Mouse (Mus musculus) thymus, adult 2 months (tissue): Measurements from ENCODE around the gene Rnf157.

Experiments
- CTCF ChIP-seq: fragments of 200-500 bp; IDR thresholded peaks from 2 replicates; pipeline ENCODE4 v1.5.1; 2012; ENCODE audit warnings: mild to moderate bottlenecking, control low read depth, low read length, moderate library complexity, borderline replicate concordance; ENCODE audit not compliant: control insufficient read depth, poor library complexity, insufficient read depth; ENCODE audit errors: extremely low read depth
- POLR2A ChIP-seq: fragments of 200-500 bp; IDR thresholded peaks from 2 replicates; pipeline ENCODE4 v1.6.1; 2012; ENCODE audit warnings: mild to moderate bottlenecking, low read length, control low read depth, moderate library complexity; ENCODE audit not compliant: control insufficient read depth, poor library complexity, insufficient read depth; ENCODE audit errors: extremely low read depth

GRCm38 (mm10) chr11:116396934-116397330 lies 15.9 kb downstream of the Rnf157 start:
- TF ChIP-seq CTCF (no peak), POLR2A (no peak)
